Mouse (Mus musculus): ENCODE results near the gene Amer1.
A peak's percentile ranks its signal among the peaks of the same experiment; 100 is the strongest.

Gene Amer1

DNA sequence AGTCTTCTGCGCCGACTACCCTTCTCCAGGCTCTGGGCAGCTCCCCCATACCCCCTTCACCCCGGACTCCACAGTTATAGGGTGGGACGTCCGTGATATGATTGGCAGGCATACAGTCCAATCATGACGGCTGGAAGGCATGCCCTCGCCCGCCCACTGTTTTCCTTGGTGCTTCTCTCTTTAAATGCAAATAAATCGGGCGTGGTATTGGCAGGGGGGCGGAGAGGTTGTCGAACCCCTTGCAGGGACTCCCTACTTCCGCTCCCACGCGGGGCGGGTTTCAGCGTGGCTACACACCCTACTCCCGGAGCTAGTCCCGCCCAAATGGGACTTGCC, at the start of gene Amer1:
Gene Amer1 (minus strand): TSS at position 97 of the 336 bp plus-strand sequence.
- peak; percentile 90 for DNase-seq

DNA sequence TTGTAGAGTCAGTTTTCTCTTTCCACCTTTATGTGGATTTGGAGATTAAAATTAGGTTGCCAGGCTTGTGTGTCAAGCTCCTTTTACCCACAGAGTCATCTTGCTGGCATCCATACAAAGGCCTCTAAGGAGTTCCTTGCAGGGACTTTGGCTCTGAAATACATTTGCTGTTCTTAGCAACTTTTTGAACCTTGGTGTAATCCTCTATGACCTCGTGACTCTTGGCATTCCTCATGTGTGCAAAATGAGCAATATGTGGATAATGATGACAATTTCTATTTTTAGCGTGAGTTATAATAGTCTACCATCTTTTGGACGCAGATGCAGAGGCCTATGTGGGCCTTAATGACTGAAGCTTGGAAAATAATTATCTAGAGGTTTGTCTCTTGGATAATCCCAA, 12.5 kb upstream of the Amer1 start:
- DNase-seq, result no peak

DNA sequence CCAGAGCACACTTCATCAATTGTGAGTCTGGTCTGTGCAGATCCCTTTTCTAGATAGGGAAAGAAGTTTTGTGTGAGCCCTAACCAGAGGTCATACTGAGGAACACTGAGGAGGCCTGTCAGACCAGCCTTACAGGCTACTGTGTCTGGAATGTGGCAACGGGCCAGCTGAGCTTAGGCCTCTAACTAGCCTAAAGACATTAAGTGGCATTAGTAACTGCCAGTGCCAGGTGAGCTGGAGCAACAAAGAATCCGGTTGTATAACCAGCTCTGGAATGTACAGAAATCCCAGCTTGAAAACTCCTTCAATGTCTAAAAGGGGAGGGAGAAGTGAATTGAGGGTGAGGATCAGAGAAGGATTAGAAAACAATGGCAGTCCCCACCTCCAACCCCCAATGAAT, 1.2 kb upstream of the Amer1 start:
- no peak for DNase-seq

DNA sequence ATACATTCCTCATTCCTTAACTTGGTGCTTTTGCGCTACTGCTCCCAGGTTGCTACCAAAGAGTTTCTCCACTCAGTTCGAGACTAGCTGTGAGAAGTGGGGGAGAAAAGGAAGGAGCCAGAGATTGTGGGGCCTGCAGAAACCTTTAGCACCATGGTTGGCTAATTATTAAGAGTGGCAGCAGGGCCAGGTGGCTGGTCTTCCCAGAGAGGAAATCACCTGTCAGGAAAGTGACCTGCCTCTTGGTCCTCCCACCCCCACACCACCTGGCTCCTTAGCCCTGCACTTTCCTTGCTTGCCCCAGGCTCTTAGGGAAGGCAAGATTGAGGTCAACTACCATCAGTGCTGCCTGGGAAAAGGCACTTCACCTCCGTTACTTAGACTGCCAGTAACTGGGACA, 469 bp upstream of the Amer1 start:
- DNase-seq, result no peak

DNA sequence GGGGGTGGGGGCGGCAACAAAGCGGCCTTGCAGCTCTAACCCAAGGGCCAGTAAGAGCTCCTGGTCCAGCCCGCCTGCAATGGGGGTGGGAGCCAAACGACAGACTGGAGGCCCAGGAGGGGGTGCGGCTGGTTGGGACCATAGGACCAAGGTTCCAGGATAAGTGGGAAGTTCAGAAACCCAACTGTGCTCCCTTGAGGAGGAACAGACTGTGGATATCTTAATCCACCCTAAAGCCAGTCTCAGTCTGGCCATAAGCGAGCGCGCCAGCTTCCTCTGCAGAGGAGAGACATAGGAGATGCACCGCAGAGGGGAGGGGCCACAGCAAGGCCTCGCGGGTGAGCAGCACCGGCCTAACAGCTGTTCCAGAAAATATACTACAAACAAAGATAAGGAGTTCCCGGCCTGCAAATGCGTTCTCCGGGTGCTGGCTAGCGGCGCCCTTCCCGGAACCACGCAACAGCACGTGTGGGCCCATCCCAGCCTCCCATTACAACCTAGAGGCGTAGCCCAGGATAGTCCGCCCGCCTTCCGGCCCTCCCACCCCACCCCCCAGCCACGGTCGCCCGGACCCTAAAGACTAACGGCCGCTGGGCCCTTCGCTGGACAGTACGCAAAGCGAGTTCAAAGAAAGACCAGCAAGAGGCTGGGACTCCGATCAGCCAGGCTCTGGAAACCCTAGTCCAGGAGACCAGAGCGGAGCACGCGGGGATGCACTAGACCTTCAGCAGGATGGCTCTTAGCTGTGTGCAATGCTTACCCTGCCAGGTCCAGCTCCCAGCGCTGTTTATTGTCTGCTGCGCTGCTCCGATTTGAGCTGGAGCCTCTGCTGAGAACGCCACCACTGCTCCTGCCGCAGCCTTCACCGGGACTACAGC, 535 bp downstream of the Amer1 start:
- DNase-seq, result peak; percentile 71

DNA sequence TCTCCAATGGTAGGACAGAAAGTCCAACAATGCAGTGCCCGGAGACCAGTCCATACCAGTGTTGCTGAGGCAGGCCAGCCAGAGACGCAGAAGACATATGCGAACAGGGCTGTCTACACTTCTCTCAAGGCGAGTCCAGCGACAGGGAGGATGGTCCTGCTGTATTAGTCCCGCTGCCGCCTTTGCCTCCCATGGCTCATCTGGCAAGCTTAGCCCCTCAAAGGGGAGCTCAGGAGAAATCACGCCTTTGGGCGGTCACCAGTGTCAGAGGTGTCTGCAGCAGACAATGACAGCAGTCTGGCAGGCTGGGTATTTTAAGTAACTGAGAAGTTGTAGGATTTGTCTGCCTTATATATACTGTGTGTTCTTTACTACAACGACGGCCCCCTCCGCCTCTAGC, 1.3 kb downstream of the Amer1 start:
- peak; percentile 7 for DNase-seq

DNA sequence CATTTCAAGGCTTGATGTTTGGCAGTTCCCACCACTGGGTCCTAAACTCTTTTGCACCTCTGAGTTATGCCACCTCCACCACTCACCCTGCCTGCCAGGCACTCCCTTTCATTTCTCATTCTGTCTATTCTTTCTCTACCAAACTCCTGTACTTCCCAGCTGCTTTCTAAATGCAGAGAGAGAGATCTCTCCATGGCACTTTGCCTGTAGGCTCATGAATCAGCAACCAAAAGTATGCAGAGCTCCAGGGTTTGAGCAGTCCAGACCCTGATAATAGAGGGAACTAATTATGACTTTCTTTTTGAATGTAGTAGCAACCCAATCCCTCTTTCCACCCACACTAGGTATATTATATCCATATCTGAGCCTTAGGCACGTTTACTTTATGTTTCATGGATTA, 2.4 kb downstream of the Amer1 start:
- DNase-seq, result no peak

DNA sequence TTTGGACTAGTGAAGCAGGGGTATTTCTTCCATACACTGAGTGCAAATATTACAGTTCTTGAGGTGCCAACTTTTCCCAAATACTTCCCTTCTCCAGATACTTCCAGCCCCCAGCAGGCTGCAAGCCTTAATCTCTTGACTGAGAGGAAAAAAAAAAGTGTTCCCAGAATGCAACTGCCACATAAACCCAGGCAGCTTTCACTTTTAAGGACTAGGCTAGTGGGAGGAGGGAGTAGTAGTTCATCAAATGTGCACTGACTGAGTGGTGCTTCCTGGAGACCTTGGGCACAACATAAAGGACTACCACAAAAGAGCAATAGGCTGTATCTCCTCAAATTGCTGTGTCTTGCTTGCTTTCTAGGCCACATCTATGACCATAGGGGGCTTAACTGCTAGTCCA, 3.4 kb downstream of the Amer1 start:
- no peak for DNase-seq

DNA sequence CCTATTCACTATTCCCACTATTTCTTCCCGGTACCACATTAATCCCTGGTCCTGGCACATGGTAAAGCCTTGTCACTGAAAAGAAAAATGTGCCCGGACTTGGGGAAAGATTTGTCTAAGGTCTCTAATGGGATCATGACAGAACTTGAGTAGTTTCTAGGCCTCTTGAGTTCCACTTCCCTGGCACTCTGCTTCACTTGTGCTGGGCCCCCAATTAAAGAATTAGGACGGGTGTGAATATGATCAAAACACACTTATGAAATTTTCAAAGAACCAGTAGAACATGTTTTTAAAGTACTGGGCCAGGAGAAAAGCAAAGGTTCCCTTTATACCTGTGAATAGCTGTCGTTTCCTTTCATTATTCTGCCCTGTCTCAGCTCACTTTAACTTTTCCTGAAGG, 6.2 kb downstream of the Amer1 start:
- no peak for DNase-seq

DNA sequence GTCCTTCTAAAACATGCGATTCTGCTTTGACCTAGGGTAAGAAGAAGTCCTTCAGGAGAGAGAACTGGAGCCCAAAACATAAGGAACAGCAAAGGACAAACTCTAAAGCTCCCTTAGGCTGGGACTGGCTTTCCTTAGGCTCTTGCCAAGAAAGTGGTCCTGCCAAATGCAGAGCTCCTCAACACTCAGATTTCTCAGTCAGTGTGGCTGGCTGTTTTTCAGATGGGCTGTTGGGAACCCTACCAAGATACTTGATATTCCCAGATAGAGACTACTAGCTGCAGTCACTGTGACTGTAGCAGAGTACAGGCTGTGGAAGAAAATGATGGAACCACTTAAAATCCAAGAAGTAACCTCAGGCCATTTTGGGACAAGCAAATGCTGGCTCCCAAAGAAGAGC, 7.4 kb downstream of the Amer1 start:
- no peak for DNase-seq

DNA sequence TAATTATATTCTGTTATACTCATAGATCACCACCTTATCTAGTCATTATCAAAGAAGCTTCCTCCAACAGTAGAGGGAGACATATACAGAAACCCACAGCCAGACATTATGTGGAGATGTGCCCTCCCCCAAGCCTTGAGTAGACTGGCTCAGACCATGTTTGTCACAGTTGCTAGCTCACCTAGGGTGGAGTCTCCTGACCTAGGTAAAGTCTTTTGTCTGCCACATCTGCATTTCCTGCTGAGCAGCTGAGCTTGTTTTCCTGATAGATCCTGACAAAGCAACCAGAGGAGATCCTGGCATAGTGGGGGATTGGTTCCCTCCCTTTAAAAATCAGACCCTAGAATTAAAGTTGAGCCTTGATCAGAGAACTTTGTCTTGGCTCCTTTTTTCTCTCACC, 71.6 kb downstream of the Amer1 start:
- DNase-seq, result no peak
